In the genomic region with DNA sequence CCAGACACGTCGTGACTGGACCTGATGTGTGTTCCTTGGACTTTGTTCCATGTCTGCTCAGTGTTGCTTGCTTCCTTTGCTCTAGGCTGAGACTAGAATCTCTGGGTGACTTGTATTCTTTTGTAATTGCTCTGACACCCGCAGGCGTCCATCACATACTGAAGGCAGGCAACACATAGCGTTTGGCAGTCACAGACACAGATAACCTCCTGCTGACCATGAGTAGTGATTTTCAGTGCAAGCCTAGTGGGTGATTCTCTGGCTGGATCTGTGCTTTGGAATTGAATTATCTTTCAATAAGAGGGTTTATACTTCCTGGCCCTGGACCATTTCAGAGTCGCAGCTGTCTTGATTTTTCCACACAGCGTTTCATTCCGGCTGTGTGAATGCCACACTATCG, we compare ENCODE assay signal across 18 mouse cellular contexts.
DNase-seq lines count a peak whose midpoint lies in the region; ATAC-seq and TF ChIP-seq lines count a peak whose summit lies in the region.
"Had no signal": no experiment of that assay in that cellular context is flagged by ENCODE, and none has a peak within 500 bp of the region (broad histone marks: within the 10 kb centered on the region; RNA-seq: fewer than 3 reads in every experiment).

No protein-coding gene starts in this region.

- no peak overlapping the region for H3K4me3 ChIP-seq in heart, embryonic 11.5 days (ENCODE audit: low read depth, low read length)
- no peak overlapping the region for H3K4me3 ChIP-seq in kidney, embryonic 16.5 days (ENCODE audit: low read length)
- H3K4me3 ChIP-seq in lung, postnatal 0 days (ENCODE audit: low read depth, low read length), result no peak overlapping the region
- H3K4me3 ChIP-seq: embryonic facial prominence, embryonic 13.5 days; midbrain, embryonic 12.5 days; neural tube, embryonic 13.5 days had no signal

- WGBS in heart, embryonic 11.5 days (ENCODE audit: insufficient replicate concordance), result 30% methylated on average over 9 of the region's 9 CpGs
- WGBS in kidney, embryonic 16.5 days, result 60% methylated on average over 9 of the region's 9 CpGs
- 27% methylated on average over 9 of the region's 9 CpGs for WGBS in lung, postnatal 0 days

- H3K27me3 ChIP-seq in heart, embryonic 11.5 days (ENCODE audit: control insufficient read depth, insufficient read depth, low read length), result no peaks in the 10 kb centered on the region
- no peaks in the 10 kb centered on the region for H3K27me3 ChIP-seq in kidney, embryonic 16.5 days (ENCODE audit: insufficient read depth, low read length)
- no peaks in the 10 kb centered on the region for H3K27me3 ChIP-seq in lung, postnatal 0 days (replicated peaks; ENCODE audit: insufficient read depth, low read length)
- H3K27me3 ChIP-seq: embryonic facial prominence, embryonic 13.5 days; midbrain, embryonic 12.5 days; neural tube, embryonic 13.5 days had no signal

- no peak for ATAC-seq in heart, embryonic 11.5 days (replicated peaks; ENCODE audit: insufficient number of reproducible peaks, low FRiP score, low TSS enrichment)
- no peak for ATAC-seq in kidney, embryonic 16.5 days (ENCODE audit: low FRiP score, low TSS enrichment)
- no peak for ATAC-seq in lung, postnatal 0 days
- ATAC-seq: hindbrain, embryonic 16.5 days had no signal

- no peak overlapping the region for H3K9ac ChIP-seq in heart, embryonic 11.5 days (ENCODE audit: low read depth, low read length)
- no peak overlapping the region for H3K9ac ChIP-seq in kidney, embryonic 16.5 days (replicated peaks; ENCODE audit: low read length)
- no peak overlapping the region for H3K9ac ChIP-seq in lung, postnatal 0 days (replicated peaks; ENCODE audit: low read depth)
- H3K9ac ChIP-seq: embryonic facial prominence, embryonic 13.5 days; liver, embryonic 14.5 days; midbrain, embryonic 12.5 days; neural tube, embryonic 13.5 days had no signal

- no peak overlapping the region for H3K4me2 ChIP-seq in heart, embryonic 11.5 days
- no peak overlapping the region for H3K4me2 ChIP-seq in kidney, embryonic 16.5 days (replicated peaks; ENCODE audit: low read depth, low read length)
- H3K4me2 ChIP-seq in lung, postnatal 0 days (replicated peaks; ENCODE audit: low read depth, low read length), result peak overlapping the region; percentile 12; the same call in 1 of the 2 replicates
- H3K4me2 ChIP-seq: embryonic facial prominence, embryonic 13.5 days; midbrain, embryonic 12.5 days; neural tube, embryonic 13.5 days had no signal

- no peak for DNase-seq in heart, adult 9 months (ENCODE audit: low spot score in 2 of 2)
- no peak for DNase-seq in kidney, adult 9 months
- DNase-seq in lung, postnatal 0 days (ENCODE audit: low spot score), result peak; percentile 15
- no peak for DNase-seq in lung, postnatal 25 days (ENCODE audit: low spot score)
- DNase-seq in kidney, postnatal 36 days, result peak; percentile 9 to 14
- no peak for DNase-seq in embryo, embryonic 9.5 days (ENCODE audit: extremely low spot score)
- DNase-seq: adrenal gland, postnatal 25 days; cerebellum, adult 8-10 months; left cerebral cortex, postnatal 4 days; right cerebral cortex, postnatal 25 days; thymus, postnatal 14 days had no signal

- H3K9me3 ChIP-seq in heart, embryonic 11.5 days (replicated peaks; ENCODE audit: control insufficient read depth, low read length), result no peaks in the 10 kb centered on the region
- no peaks in the 10 kb centered on the region for H3K9me3 ChIP-seq in kidney, embryonic 16.5 days (ENCODE audit: low read length)
- no peaks in the 10 kb centered on the region for H3K9me3 ChIP-seq in lung, postnatal 0 days (ENCODE audit: low read length)
- H3K9me3 ChIP-seq: embryonic facial prominence, embryonic 13.5 days; midbrain, embryonic 12.5 days; neural tube, embryonic 13.5 days had no signal

- no peak for TF ChIP-seq EP300 in lung, postnatal 0 days (IDR thresholded peaks at IDR 0.05)

- TF ChIP-seq CTCF in lung, postnatal 0 days (IDR thresholded peaks at IDR 0.05), result no peak

- H3K27ac ChIP-seq in heart, embryonic 11.5 days (ENCODE audit: low read depth, low read length), result peak overlapping the region; percentile 50
- H3K27ac ChIP-seq in kidney, embryonic 16.5 days (ENCODE audit: low read length), result peak overlapping the region; percentile 77; the same call in 1 of the 2 replicates
- no peak overlapping the region for H3K27ac ChIP-seq in lung, postnatal 0 days (ENCODE audit: low read length)
- H3K27ac ChIP-seq: embryonic facial prominence, embryonic 13.5 days; liver, embryonic 14.5 days; midbrain, embryonic 12.5 days; neural tube, embryonic 13.5 days had no signal

- no peaks in the 10 kb centered on the region for H3K36me3 ChIP-seq in heart, embryonic 11.5 days (ENCODE audit: control insufficient read depth, insufficient read depth, low read length)
- no peaks in the 10 kb centered on the region for H3K36me3 ChIP-seq in kidney, embryonic 16.5 days (ENCODE audit: insufficient read depth, low read length)
- H3K36me3 ChIP-seq in lung, postnatal 0 days (ENCODE audit: insufficient read depth, low read length), result no peaks in the 10 kb centered on the region
- H3K36me3 ChIP-seq: embryonic facial prominence, embryonic 13.5 days; midbrain, embryonic 12.5 days; neural tube, embryonic 13.5 days had no signal

- H3K4me1 ChIP-seq in heart, embryonic 11.5 days (ENCODE audit: control insufficient read depth, insufficient read depth, low read length), result peaks cover 14% of the 10 kb centered on the region; the same call in 1 of the 2 replicates
- H3K4me1 ChIP-seq in kidney, embryonic 16.5 days (ENCODE audit: insufficient read depth, low read length), result 0 out of 2 replicates have a peak, but pooled peaks cover 3% of the 10 kb centered on the region
- no peaks in the 10 kb centered on the region; the same call in 1 of the 2 replicates for H3K4me1 ChIP-seq in lung, postnatal 0 days (ENCODE audit: insufficient read depth, low read depth, low read length)
- H3K4me1 ChIP-seq: embryonic facial prominence, embryonic 13.5 days; midbrain, embryonic 12.5 days; neural tube, embryonic 13.5 days had no signal

Comparison
In these comparisons a context has a peak if more than half of its experiments do, and no peak if none do; other contexts are left out.
1. DNase-seq: peak in lung, postnatal 0 days (single experiment) and kidney, postnatal 36 days (2 of 2); none in heart, adult 9 months (0 of 2), kidney, adult 9 months (single experiment), lung, postnatal 25 days (single experiment) and embryo, embryonic 9.5 days (single experiment).